Mouse (Mus musculus) limb, embryonic 14.5 days (tissue): ENCODE data around the gene Gcc1. TPM values are rescaled to one million over a fixed set of nuclear protein-coding genes. Genes with fewer than 3 reads are reported as not detected.
A peak's percentile ranks its signal among the peaks of the same experiment; 100 is the strongest.

Experiments
- ATAC-seq: fragments of 200-750 bp; cut with Nextera tagmentation; 2 replicates; pipeline ENCODE4 v1.8.0; 2017; ENCODE audit warnings: low read depth, moderate number of reproducible peaks, moderate TSS enrichment; ENCODE audit not compliant: low FRiP score
- DNase-seq: peaks from one replicate; pipeline ENCODE4 v3.0.0-alpha.2; 2015; ENCODE audit warnings: low spot score
- H3K27ac ChIP-seq: fragments of 300-500 bp; sonication (generic); replicated peaks from 2 replicates; pipeline ENCODE4 v1.5.1; 2014; ENCODE audit warnings: low read depth, mild to moderate bottlenecking, low read length, moderate library complexity, mixed read lengths
- H3K27me3 ChIP-seq: fragments of 300-500 bp; sonication (generic); 2 replicates; pipeline ENCODE4 v1.6.1; 2014; ENCODE audit warnings: low read length, mixed read lengths; ENCODE audit not compliant: control insufficient read depth, insufficient read depth
- H3K36me3 ChIP-seq: fragments of 300-500 bp; sonication (generic); 2 replicates; pipeline ENCODE4 v1.6.1; 2014; ENCODE audit warnings: mild to moderate bottlenecking, low read length, moderate library complexity, mixed read lengths; ENCODE audit not compliant: control insufficient read depth, insufficient read depth
- H3K4me1 ChIP-seq: fragments of 300-500 bp; sonication (generic); 2 replicates; pipeline ENCODE4 v1.6.1; 2014; ENCODE audit warnings: antibody characterized with exemption, low read length, mixed read lengths; ENCODE audit not compliant: control insufficient read depth, insufficient read depth
- H3K4me2 ChIP-seq: fragments of 300-500 bp; sonication (generic); replicated peaks from 2 replicates; pipeline ENCODE4 v1.6.1; 2014; ENCODE audit warnings: low read depth, mild to moderate bottlenecking, low read length, moderate library complexity; ENCODE audit not compliant: severe bottlenecking
- H3K4me3 ChIP-seq: fragments of 300-500 bp; sonication (generic); replicated peaks from 2 replicates; pipeline ENCODE4 v1.5.1; 2014; ENCODE audit warnings: low read length
- H3K9ac ChIP-seq: fragments of 300-500 bp; sonication (generic); 2 replicates; pipeline ENCODE4 v1.6.1; 2014; ENCODE audit warnings: mild to moderate bottlenecking, low read depth, low read length, moderate library complexity; ENCODE audit not compliant: severe bottlenecking
- H3K9me3 ChIP-seq: fragments of 300-500 bp; sonication (generic); 2 replicates; pipeline ENCODE4 v1.6.1; 2016; ENCODE audit warnings: low read length; ENCODE audit not compliant: control insufficient read depth
- POLR2A ChIP-seq: fragments of 200-500 bp; IDR thresholded peaks from 2 replicates; pipeline ENCODE4 v1.8.0; 2012; ENCODE audit warnings: inconsistent platforms, mild to moderate bottlenecking, moderate library complexity, borderline replicate concordance; ENCODE audit not compliant: insufficient read depth, insufficient read length; ENCODE audit errors: extremely low read depth
- WGBS: fragments of 180-500 bp; shearing (Covaris S2); extraction: QIAGEN DNeasy Blood & Tissue Kit; methylation state at CpG from one replicate; pipeline ENCODE4 v1.1.7; 2014; 5-methylcytosine and 5-hydroxymethylcytosine counted together
- polyA plus RNA-seq, 2 experiments: library from polyadenylated mRNA; depleted of rRNA in 1 of 2; stranded (reverse) in 1 of 2; unstranded in 1 of 2; fragments of >200 nt; fragmentation: Nextera tagmentation in 1 of 2; extraction: Ambion mirVana in 1 of 2; gene quantifications; 2 replicates each; pipeline versions ENCODE4 v1.2.1 to v1.2.3; 2012 to 2014

Gcc1 gene
- polyA plus RNA-seq, 2 experiments: 6.7 to 8.6 TPM

DNA sequence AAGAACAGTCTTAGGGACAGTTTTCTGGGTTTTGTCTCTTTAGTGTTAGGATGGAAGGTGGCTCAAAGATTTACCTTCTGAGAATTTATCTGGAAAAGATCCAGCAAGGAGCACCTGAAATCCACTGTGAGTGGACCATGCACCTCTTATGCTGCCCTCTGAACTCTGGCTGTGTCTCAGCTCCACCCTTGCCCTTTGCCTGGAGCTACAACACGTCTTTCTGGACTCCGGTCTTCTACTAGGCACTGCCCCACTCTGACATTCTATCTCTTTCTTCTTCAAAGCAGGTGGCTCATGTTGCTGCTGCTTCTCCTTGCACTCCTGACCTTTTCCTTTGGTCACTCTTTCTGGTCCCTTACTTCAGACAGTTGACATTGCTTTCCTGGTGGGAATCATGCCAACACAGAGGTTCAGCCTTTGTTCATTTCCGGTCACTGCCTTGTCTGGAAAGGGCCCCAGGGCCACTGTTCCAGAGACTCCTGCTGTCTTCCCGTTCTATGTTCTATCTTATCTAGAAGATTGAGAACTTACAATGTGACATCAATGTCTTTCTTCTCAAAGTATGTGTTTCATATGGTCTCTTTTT lies 41.9 kb upstream of the Gcc1 start:
- Histone ChIP-seq H3K4me2 (no peak overlapping the region), H3K27me3 (no peaks in the 10 kb centered on the region), H3K9ac (no peak overlapping the region), H3K4me3 (no peak overlapping the region), H3K9me3 (no peaks in the 10 kb centered on the region), H3K36me3 (no peaks in the 10 kb centered on the region), H3K4me1 (no peaks in the 10 kb centered on the region), H3K27ac (no peak overlapping the region)
- no peak for DNase-seq
- 67% methylated on average over 4 of the region's 4 CpGs for WGBS
- no peak for ATAC-seq
- TF ChIP-seq POLR2A: no peak

GRCm38 (mm10) chr6:28464630-28465029 lies 36.4 kb upstream of the Gcc1 start:
- Histone ChIP-seq H3K4me2 (no peak overlapping the region), H3K36me3 (no peaks in the 10 kb centered on the region), H3K9ac (no peak overlapping the region), H3K27me3 (no peaks in the 10 kb centered on the region), H3K4me1 (no peaks in the 10 kb centered on the region), H3K4me3 (no peak overlapping the region), H3K9me3 (no peaks in the 10 kb centered on the region), H3K27ac (no peak overlapping the region)
- DNase-seq: no peak
- no peak for ATAC-seq
- TF ChIP-seq POLR2A: no peak
- 16% methylated on average over 6 of the region's 6 CpGs for WGBS

GRCm38 (mm10) chr6:28460534-28460933 lies 32.3 kb upstream of the Gcc1 start:
- H3K4me2 ChIP-seq: no peak overlapping the region
- 4% methylated on average over 5 of the region's 5 CpGs for WGBS
- no peak overlapping the region for H3K27ac ChIP-seq
- peak; percentile 28 for DNase-seq
- no peaks in the 10 kb centered on the region for H3K9me3 ChIP-seq
- TF ChIP-seq POLR2A: no peak
- no peak overlapping the region for H3K9ac ChIP-seq
- no peaks in the 10 kb centered on the region for H3K36me3 ChIP-seq
- H3K4me3 ChIP-seq: no peak overlapping the region
- H3K4me1 ChIP-seq: no peaks in the 10 kb centered on the region
- no peaks in the 10 kb centered on the region for H3K27me3 ChIP-seq
- ATAC-seq: no peak

- no peaks in the 10 kb centered on the region for H3K27me3 ChIP-seq
- H3K4me3 ChIP-seq: no peak overlapping the region
- H3K4me1 ChIP-seq: no peaks in the 10 kb centered on the region
- TF ChIP-seq POLR2A: no peak
- H3K9ac ChIP-seq: no peak overlapping the region
- ATAC-seq (no peak), DNase-seq (no peak)
- no peak overlapping the region for H3K4me2 ChIP-seq
- no peaks in the 10 kb centered on the region for H3K36me3 ChIP-seq
- no peaks in the 10 kb centered on the region for H3K9me3 ChIP-seq
- H3K27ac ChIP-seq: no peak overlapping the region
These were observed 31.1 kb upstream of the Gcc1 start for GRCm38 (mm10) chr6:28459221-28459668.

- no peak for TF ChIP-seq POLR2A
- DNase-seq: no peak
- Histone ChIP-seq H3K9me3 (no peaks in the 10 kb centered on the region), H3K27me3 (peaks cover 28% of the 10 kb centered on the region), H3K4me1 (no peaks in the 10 kb centered on the region), H3K4me3 (no peak overlapping the region), H3K4me2 (no peak overlapping the region), H3K36me3 (no peaks in the 10 kb centered on the region), H3K27ac (no peak overlapping the region), H3K9ac (no peak overlapping the region)
- ATAC-seq: no peak
- under 1% methylated on average over 12 of the region's 12 CpGs for WGBS
These were observed 22.8 kb upstream of the Gcc1 start for GRCm38 (mm10) chr6:28450977-28451376.

DNA sequence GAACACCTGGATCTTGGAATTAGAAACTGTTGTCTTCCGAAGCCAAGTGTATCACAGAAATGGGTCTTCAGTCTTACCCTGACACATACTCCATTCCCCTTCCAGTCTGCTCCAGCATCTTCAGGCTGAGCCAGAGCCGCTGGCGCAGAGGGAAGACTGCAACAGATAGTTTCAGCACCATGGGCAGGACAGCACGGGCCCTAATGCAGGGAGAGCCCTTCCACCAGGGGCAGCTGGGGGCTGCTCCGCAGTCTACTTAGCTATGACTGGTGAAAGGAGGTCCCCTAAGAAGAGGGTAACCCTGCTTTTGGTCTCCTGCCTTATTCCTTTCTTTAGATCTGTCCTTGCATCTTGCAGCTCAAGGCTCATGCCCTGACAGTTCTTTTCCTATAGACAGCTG lies 22.3 kb upstream of the Gcc1 start:
- DNase-seq (no peak), ATAC-seq (no peak)
- Histone ChIP-seq H3K4me1 (no peaks in the 10 kb centered on the region), H3K9ac (no peak overlapping the region), H3K27ac (no peak overlapping the region), H3K36me3 (no peaks in the 10 kb centered on the region), H3K4me2 (no peak overlapping the region), H3K9me3 (no peaks in the 10 kb centered on the region), H3K4me3 (no peak overlapping the region), H3K27me3 (peaks cover 28% of the 10 kb centered on the region)
- TF ChIP-seq POLR2A: no peak
- 16% methylated on average over 5 of the region's 5 CpGs for WGBS
